Mouse (Mus musculus): Measurements from ENCODE around the gene Sars2. TPM values are rescaled to one million over a fixed set of nuclear protein-coding genes. Genes with fewer than 3 reads are reported as not detected.

The Sars2 gene
- polyA plus RNA-seq, 1 experiment from 2014 or later: 20.8 TPM

DNA sequence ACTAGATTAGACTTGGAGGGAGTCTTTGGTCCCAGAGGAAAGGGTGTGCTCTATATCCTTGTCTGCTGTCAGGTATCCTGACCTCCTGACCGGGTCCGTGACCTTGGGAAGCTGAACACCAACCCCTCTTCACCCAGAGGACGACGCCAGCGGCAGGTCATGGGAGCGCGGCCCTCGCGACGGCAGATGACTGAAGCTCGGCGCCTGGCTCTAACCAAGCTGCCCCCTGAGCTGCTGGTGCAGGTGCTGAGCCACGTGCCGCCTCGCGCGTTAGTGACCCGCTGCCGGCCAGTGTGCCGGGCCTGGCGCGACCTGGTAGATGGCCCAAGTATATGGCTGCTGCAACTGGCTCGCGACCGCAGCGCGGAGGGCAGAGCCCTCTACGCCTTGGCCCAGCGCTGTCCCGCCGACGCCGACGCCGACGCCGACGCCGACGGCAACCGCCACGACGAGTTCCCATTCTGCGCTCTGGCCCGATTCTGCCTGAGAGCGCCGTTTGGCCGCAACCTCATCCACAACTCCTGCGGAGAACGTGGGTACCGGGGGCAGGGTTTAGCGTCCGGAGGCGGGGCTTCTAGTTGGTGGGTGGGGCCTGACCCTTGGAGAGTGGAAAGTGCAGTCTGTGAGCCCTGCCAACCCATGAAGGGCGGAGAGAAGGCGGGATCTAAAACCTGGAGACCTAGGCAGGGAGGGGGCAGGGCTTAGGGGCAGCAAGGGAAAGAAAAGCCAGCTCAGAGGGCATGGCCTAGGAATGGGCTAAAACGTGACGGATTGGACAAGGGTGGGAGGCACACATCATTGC lies 9.2 kb upstream of the Sars2 start:
- peak overlapping the region; percentile 19; the same call in 1 of the 2 replicates for H3K9ac ChIP-seq
- H3K27ac ChIP-seq: no peak overlapping the region
- no peaks in the 10 kb centered on the region for H3K9me3 ChIP-seq
- WGBS: 4% methylated on average over 58 of the region's 58 CpGs
- peaks cover 5% of the 10 kb centered on the region; the same call in 1 of the 2 replicates for H3K4me1 ChIP-seq
- H3K4me2 ChIP-seq: peak overlapping the region; percentile 95
- ATAC-seq (ENCODE audit: insufficient read depth, low FRiP score, low read depth): peak; percentile 90
- peak overlapping the region; percentile 49 for H3K4me3 ChIP-seq (replicated peaks)
- H3K36me3 ChIP-seq: peaks cover 14% of the 10 kb centered on the region; the same call in 1 of the 2 replicates
- no peaks in the 10 kb centered on the region for H3K27me3 ChIP-seq (replicated peaks)

DNA sequence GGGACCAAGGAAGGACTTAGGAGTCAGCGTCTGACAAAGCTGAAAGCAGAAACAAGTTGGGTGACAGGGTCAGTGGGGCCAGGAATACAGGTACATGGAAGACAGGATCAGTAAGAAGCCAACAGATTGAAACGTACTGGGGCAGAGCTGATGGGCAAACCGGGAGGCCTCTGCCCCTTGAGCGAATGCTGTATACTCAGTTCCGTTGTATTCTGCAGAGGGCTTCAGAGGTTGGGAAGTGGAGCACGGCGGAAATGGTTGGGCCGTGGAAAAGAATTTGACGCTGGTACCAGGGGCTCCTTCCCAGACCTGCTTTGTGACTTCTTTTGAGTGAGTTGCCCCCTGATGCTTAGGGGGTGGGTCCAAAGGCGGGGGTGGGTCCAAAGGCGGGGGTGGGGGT lies 8.6 kb upstream of the Sars2 start:
- ATAC-seq (ENCODE audit: insufficient read depth, low FRiP score, low read depth): no peak
- Histone ChIP-seq H3K9ac (no peak overlapping the region), H3K27me3 (replicated peaks) (no peaks in the 10 kb centered on the region), H3K9me3 (no peaks in the 10 kb centered on the region), H3K27ac (no peak overlapping the region), H3K4me3 (replicated peaks) (peak overlapping the region; percentile 49), H3K4me2 (peak overlapping the region; percentile 95), H3K36me3 (peaks cover 14% of the 10 kb centered on the region; the same call in 1 of the 2 replicates), H3K4me1 (peaks cover 5% of the 10 kb centered on the region; the same call in 1 of the 2 replicates)
- 22% methylated on average over 11 of the region's 11 CpGs for WGBS

DNA sequence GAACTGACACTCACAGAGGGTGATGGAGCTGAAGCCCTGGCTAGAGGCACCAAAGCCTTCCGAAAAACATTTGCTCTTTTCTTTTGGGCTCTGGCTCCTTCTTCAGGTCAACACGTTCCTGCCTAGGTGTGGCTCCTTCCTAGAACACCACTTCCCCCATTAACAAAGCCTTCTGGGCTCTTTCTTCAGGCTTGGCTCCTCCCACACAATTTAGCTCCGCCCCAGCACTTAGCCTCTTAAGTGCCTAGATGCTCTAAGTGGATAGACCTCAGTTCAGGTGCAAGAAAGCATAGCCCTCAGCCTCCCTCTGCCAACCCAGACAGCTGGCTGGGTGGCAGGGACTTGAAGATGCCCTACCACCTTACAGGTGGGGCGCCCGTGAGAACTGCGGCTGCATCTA lies 6.1 kb upstream of the Sars2 start:
- 74% methylated on average over 6 of the region's 6 CpGs for WGBS
- Histone ChIP-seq H3K4me3 (replicated peaks) (no peak overlapping the region), H3K27ac (no peak overlapping the region), H3K9ac (no peak overlapping the region), H3K4me2 (no peak overlapping the region), H3K4me1 (peaks cover 9% of the 10 kb centered on the region), H3K27me3 (replicated peaks) (no peaks in the 10 kb centered on the region), H3K9me3 (no peaks in the 10 kb centered on the region), H3K36me3 (peaks cover 23% of the 10 kb centered on the region; the same call in 1 of the 2 replicates)
- no peak for ATAC-seq (ENCODE audit: insufficient read depth, low FRiP score, low read depth)

DNA sequence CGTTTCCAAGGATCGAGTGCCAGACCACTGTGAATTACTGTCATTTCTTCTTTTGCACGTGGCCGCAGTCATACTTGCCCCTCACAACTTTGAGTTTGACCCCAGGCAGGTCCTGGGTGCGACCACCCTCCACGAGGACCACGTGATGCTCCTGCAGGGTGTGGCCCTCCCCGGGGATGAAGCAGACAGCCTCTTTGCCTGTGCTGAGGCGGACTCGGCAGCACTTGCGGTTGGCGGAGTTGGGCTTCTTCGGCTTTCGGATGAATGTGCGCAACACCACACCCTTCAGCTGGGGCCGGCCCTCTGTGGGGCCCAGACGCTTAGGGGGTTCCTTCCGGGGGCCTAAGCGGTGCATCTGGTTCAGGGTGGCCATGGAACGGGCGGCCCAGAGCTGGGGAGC lies 2.0 kb upstream of the Sars2 start:
- peaks cover 22% of the 10 kb centered on the region for H3K36me3 ChIP-seq
- 92% methylated on average over 21 of the region's 21 CpGs for WGBS

DNA sequence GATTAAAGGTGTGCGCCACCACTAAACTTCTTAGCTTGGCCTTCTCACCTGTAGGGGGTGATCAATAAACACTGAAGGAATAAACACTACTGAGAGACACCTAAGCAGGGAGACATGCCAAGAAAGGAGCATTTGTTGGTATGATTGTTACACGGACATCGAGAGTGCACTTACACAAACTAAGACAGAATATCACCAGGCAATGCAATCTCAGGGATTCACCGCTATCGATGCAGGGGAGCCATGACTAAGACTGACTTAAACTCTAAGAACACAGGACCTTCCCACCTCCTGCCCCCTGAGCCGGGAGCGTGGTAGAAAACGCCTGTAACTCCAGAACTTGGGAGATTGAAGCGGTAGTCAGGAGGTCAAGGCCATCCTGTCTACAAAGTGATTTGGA lies 843 bp upstream of the Sars2 start:
- Histone ChIP-seq H3K36me3 (peaks cover 23% of the 10 kb centered on the region), H3K4me1 (peaks cover 15% of the 10 kb centered on the region; the same call in 1 of the 2 replicates), H3K9ac (peak overlapping the region; percentile 54), H3K9me3 (no peaks in the 10 kb centered on the region), H3K27me3 (replicated peaks) (no peaks in the 10 kb centered on the region), H3K4me2 (peak overlapping the region; percentile 65), H3K27ac (peak overlapping the region; percentile 58; the same call in 1 of the 2 replicates), H3K4me3 (replicated peaks) (peak overlapping the region; percentile 81)
- 30% methylated on average over 9 of the region's 9 CpGs for WGBS
- no peak for ATAC-seq (ENCODE audit: insufficient read depth, low FRiP score, low read depth)

More for the DNA sequence above, 2.0 kb upstream of the Sars2 start:
- no peak overlapping the region for H3K4me2 ChIP-seq
- no peaks in the 10 kb centered on the region for H3K27me3 ChIP-seq (replicated peaks)
- no peaks in the 10 kb centered on the region for H3K9me3 ChIP-seq
- no peak overlapping the region for H3K27ac ChIP-seq
- H3K9ac ChIP-seq: no peak overlapping the region
- H3K4me1 ChIP-seq: peaks cover 15% of the 10 kb centered on the region; the same call in 1 of the 2 replicates
- no peak for ATAC-seq (ENCODE audit: insufficient read depth, low FRiP score, low read depth)
- H3K4me3 ChIP-seq (replicated peaks): no peak overlapping the region

DNA sequence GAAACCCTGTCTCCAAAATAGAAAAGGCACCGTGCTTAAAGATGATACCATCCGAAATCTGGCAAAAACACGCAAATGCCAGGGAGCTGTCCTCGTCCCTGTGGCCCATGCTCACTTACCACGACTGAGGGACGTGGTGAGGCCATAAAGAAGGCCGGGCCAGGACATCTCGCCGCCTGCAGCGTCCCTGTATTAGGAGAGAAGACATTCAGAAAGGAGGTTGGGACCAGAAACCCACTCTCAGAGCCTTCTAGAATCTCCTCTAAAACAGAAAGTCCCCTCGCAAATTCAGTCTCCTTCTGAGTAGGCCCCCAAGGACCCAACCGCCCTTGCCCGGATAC lies 454 bp upstream of the Sars2 start:
- peaks cover 21% of the 10 kb centered on the region for H3K36me3 ChIP-seq
- peak overlapping the region; percentile 54 for H3K9ac ChIP-seq
- H3K4me2 ChIP-seq: peak overlapping the region; percentile 65
- no peaks in the 10 kb centered on the region for H3K9me3 ChIP-seq
- peak overlapping the region; percentile 58 for H3K27ac ChIP-seq
- 2% methylated on average over 13 of the region's 13 CpGs for WGBS
- no peaks in the 10 kb centered on the region for H3K27me3 ChIP-seq (replicated peaks)
- peak overlapping the region; percentile 81 for H3K4me3 ChIP-seq (replicated peaks)
- peaks cover 15% of the 10 kb centered on the region; the same call in 1 of the 2 replicates for H3K4me1 ChIP-seq
- peak; percentile 18; the same call in 1 of the 2 replicates for ATAC-seq (ENCODE audit: insufficient read depth, low FRiP score, low read depth)

DNA sequence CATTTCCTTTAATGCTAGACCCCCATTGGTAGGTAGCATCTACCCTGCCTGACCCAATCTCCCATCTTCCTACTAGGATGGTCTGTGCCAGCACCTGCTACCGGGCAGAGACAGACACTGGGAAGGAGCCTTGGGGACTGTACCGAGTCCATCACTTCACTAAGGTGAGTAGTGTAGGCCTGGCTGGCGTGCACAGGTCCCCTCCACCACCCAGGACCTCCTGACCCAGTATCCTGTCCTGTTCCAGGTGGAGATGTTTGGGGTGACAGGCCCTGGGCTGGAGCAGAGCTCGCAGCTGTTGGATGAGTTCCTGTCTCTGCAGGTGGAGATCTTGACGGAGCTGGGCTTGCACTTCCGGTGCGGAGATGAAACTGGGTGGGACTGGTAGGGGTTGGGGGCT lies 8.1 kb downstream of the Sars2 start:
- ATAC-seq (ENCODE audit: insufficient read depth, low FRiP score, low read depth): no peak
- no peak overlapping the region for H3K4me2 ChIP-seq
- no peak overlapping the region for H3K9ac ChIP-seq
- no peaks in the 10 kb centered on the region for H3K4me1 ChIP-seq
- peaks cover 22% of the 10 kb centered on the region for H3K36me3 ChIP-seq
- H3K27ac ChIP-seq: no peak overlapping the region
- WGBS: 90% methylated on average over 7 of the region's 7 CpGs
- H3K4me3 ChIP-seq (replicated peaks): no peak overlapping the region
- H3K27me3 ChIP-seq (replicated peaks): no peaks in the 10 kb centered on the region
- H3K9me3 ChIP-seq: no peaks in the 10 kb centered on the region

DNA sequence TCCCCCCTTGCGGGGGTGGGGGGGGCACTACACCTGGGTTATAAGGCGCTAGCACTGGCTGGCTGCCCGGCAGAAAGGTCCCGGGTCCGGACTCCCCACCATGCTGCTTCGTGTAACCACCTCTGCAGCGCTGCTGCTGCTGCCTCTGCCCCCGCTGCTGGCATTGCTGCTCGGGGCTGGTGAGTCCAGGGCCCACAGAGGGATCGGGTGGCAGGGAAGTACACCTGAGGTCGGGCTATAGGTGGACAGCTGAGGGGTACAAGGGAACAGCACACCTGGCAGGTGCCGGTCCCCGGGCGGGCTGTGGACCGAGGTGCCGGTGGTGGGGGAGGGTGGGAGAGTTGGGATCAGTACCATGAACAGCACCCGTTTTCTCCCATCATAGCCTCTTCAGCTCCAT lies 14.3 kb downstream of the Sars2 start, which contains the start of gene Ccer2:
Gene Ccer2 (plus strand): TSS at position 96 of the 400 bp plus-strand sequence.
- Histone ChIP-seq H3K4me2 (peak within 1 kb of the TSS; percentile 2; the same call in 1 of the 2 replicates), H3K36me3 (peaks cover 19% of the 10 kb centered on the region), H3K27ac (no peak within 1 kb of the TSS), H3K9me3 (no peaks in the 10 kb centered on the region), H3K27me3 (replicated peaks) (no peaks in the 10 kb centered on the region; the same call in 1 of the 2 replicates), H3K4me1 (peaks cover 9% of the 10 kb centered on the region; the same call in 1 of the 2 replicates), H3K4me3 (replicated peaks) (no peak within 1 kb of the TSS; the same call in 1 of the 2 replicates), H3K9ac (no peak within 1 kb of the TSS)
- ATAC-seq (ENCODE audit: insufficient read depth, low FRiP score, low read depth): no peak
- 2% methylated on average over 17 of the region's 17 CpGs for WGBS

DNA sequence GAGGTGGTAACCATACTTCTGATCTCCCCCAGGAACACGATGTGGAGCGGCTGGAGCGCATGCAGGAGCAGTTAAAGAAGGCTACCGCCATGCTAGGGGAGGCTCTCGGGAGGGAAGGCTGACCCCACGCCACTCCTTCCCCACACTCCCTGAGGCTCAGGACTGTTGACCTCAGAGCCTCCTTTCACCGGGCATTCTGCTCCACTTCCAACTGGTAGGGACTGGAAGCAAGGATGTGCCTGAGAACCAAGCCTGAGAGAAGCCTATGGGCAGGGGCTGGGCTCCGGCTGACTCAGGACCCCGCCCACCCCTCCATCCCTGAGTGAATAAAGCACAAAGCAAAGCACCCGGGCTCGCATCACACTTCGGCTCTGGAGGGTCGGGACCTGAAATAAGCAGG lies 16.8 kb downstream of the Sars2 start:
- no peak for ATAC-seq (ENCODE audit: insufficient read depth, low FRiP score, low read depth)
- H3K9me3 ChIP-seq: no peaks in the 10 kb centered on the region
- peaks cover 23% of the 10 kb centered on the region; the same call in 1 of the 2 replicates for H3K36me3 ChIP-seq
- H3K9ac ChIP-seq: no peak overlapping the region
- peaks cover 9% of the 10 kb centered on the region; the same call in 1 of the 2 replicates for H3K4me1 ChIP-seq
- H3K4me3 ChIP-seq (replicated peaks): no peak overlapping the region
- no peaks in the 10 kb centered on the region; the same call in 1 of the 2 replicates for H3K27me3 ChIP-seq (replicated peaks)
- WGBS: 77% methylated on average over 13 of the region's 13 CpGs
- H3K27ac ChIP-seq: no peak overlapping the region
- no peak overlapping the region for H3K4me2 ChIP-seq

DNA sequence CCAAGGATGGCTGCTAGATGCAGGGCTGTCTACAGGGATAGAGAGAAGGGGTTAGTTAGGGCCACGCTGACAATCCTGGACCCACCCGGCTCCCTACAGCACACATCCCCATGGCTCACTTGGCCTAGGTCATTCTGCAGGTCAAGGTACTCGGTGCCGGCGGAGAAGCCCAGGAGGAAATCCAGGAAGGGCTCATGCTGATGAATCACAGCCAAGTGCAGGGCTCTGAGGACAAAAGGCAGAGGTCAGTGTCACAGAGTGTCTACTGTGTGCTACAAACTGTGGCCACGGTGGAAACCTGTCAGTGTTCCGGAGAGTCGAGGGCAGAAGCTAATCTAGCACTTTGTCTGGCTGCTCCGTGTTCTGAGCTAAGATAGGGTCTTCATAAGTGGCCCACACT lies 20.1 kb downstream of the Sars2 start:
- ATAC-seq (ENCODE audit: insufficient read depth, low FRiP score, low read depth): no peak
- Histone ChIP-seq H3K9ac (no peak overlapping the region), H3K4me1 (peaks cover 9% of the 10 kb centered on the region), H3K9me3 (no peaks in the 10 kb centered on the region), H3K27me3 (replicated peaks) (no peaks in the 10 kb centered on the region), H3K4me2 (no peak overlapping the region), H3K27ac (no peak overlapping the region), H3K4me3 (replicated peaks) (no peak overlapping the region), H3K36me3 (peaks cover 23% of the 10 kb centered on the region; the same call in 1 of the 2 replicates)
- 86% methylated on average over 9 of the region's 9 CpGs for WGBS

DNA sequence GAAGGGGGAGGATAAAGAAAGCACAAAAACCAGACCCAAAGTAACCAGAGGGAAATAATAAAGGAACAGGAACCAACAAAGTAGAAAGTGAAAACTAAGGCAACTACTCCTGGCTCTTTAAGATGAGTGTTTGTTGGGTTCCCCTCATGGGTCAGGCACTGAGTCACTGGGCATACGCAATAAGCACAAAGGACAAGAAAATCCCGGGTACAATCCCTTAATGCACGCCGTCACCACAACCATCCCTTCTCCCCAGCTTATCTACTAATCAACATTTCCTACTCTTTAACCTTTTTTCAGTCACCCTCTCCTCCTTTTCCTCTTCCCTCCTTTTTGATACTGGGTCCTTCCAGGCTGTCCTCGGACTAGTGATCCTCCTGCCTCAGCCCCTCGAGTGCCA lies 23.4 kb downstream of the Sars2 start:
- peaks cover 19% of the 10 kb centered on the region for H3K4me1 ChIP-seq
- no peak overlapping the region for H3K9ac ChIP-seq
- H3K27me3 ChIP-seq (replicated peaks): no peaks in the 10 kb centered on the region
- H3K9me3 ChIP-seq: no peaks in the 10 kb centered on the region
- peak overlapping the region; percentile 88 for H3K4me3 ChIP-seq (replicated peaks)
- peaks cover 15% of the 10 kb centered on the region; the same call in 1 of the 2 replicates for H3K36me3 ChIP-seq
- H3K4me2 ChIP-seq: peak overlapping the region; percentile 68
- no peak for ATAC-seq (ENCODE audit: insufficient read depth, low FRiP score, low read depth)
- WGBS: 79% methylated on average over 6 of the region's 6 CpGs
- H3K27ac ChIP-seq: no peak overlapping the region

Data from stomach, embryonic 15.5 days (tissue).